Mouse (Mus musculus) bone marrow macrophage, adult 2 months (primary cell): ENCODE results near the gene Kat14.

Source experiments
- CTCF ChIP-seq: IDR thresholded peaks from 2 replicates; pipeline ENCODE4 v1.5.1; 2012; ENCODE audit warnings: low read depth, mild to moderate bottlenecking, low read length, moderate library complexity
- POLR2A ChIP-seq: IDR thresholded peaks from 2 replicates; pipeline ENCODE4 v1.6.1; 2012; ENCODE audit warnings: mild to moderate bottlenecking, low read depth, low read length, borderline replicate concordance

GRCm38 (mm10) chr2:144330352-144330959, 38.3 kb upstream of the Kat14 start:
- TF ChIP-seq CTCF (no peak), POLR2A (no peak)
